Mouse (Mus musculus) forelimb bud, embryonic 11.5 days (tissue): ENCODE results near the gene Hist1h2ab.
"Not testable (repeated sequence)": the region's sequence is repeated elsewhere in the genome, so short reads cannot be mapped to it uniquely, and the experiment has no call there.

ENCODE experiments used
- DNase-seq: peaks from one replicate; pipeline ENCODE4 v3.0.0-alpha.2; 2012; ENCODE audit warnings: low read depth, low spot score

The Hist1h2ab gene

DNA sequence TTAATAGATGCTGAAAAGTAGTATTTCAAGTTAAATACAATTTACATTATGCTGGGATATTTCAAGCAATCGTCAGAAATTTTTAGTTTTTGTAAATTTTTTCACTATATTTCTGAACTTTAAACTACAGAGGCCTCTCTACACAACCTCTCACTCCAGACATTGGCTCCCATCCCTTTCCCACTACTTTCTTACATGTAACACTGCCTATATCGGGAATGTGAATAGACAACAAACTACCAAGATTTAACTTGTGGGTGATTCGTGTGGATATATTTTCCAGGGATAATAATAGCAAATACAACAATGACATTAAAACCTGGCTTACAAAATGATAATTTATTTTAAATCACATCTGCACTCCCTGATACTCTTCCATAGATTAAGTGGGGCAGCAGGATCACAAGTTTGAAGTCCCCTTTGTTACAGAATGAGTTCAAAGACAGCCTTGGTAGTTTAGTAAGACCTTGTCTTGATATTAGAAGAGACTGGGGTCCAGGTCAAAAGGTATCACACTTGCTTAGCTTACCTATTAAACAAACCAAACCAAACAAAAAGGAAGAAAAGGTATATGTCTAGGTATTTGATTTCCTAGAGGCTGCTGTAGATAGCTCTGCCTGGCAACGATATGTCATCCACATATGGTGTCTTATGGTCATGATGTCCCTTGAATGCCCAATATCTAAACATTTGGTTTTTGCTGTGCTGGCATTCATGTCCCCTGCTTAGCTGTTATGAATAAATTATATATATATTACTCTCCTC lies 2.6 kb downstream of the Hist1h2ab start:
- DNase-seq: no peak

DNA sequence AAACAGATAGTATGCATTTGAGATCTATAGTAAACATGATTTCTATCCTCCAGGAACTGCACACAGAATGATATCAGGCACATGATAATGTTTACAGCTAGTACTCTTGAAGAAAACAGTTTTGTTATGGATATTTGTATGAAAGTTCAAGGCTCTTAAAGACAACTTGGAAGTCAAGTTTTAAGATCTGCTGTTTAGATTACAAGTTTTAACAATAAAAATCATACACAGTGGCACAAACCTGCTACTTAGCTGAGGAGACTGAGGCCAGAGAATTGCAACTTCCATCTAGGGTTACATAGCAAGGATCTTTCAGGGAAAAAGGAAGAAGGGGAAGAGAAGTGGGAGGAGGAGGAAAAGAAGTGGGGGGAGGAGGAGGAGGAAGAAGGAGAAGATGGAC lies 4.1 kb downstream of the Hist1h2ab start:
- DNase-seq: no peak

DNA sequence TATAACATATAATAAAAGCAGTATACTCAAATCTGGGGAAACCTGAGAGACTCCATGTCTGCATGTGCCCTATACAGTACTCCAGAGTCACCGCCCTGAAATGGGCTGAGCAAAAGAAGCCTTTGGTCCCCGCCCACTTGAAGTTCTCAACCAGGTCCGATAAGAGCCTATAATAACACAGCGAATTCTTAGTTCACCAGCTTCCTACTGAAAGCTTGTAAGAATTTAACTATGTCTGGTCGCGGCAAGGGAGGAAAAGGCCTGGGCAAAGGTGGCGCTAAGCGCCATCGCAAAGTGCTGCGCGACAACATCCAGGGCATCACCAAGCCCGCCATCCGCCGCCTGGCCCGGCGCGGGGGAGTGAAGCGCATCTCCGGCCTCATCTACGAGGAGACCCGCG lies 5.9 kb downstream of the Hist1h2ab start, which contains the start of gene Hist1h4b:
Gene Hist1h4b (plus strand): TSS at position 224 of the 400 bp plus-strand sequence.
- peak; percentile 96 for DNase-seq

DNA sequence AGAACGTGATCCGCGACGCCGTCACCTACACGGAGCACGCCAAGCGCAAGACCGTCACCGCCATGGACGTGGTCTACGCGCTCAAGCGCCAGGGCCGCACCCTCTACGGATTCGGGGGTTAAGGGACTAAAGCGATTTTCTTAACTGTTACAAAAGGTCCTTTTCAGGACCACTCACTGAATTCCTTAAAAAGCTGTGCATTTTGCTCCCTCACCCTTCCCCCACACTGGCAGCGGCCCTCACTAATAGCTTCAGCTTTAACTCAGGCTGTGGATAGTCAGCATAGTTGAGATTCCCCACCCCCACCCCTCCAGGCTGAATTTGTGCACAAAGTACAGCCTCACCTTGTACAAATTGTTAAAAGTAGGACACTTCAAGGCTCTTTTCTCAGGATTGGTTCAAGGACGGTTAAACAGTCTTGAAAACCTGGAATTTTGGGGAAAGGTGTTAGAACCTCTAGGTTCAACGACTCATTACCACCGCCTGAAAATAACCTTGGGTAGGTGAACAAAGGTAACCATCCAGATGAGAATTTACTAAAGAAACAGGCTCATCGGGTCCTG lies 6.4 kb downstream of the Hist1h2ab start:
- DNase-seq: peak; percentile 73

DNA sequence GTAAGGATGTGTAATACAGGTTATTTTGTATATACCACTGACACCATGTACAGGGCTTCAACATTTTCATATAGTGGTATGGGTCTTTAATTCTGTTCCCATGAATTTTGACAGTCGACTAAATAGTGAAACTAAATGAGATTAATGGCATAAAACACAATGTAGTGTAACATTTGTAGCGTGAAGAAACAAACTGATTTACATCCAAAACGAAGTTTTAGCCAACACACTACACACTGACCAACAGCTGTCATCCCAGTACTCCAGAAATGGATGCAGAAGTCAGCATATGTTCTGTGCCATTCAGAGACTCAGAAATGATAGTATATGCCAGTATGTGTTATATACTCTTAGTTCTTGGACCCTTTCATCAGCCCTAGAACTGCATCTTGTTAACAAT lies 7.0 kb downstream of the Hist1h2ab start:
- no peak for DNase-seq

DNA sequence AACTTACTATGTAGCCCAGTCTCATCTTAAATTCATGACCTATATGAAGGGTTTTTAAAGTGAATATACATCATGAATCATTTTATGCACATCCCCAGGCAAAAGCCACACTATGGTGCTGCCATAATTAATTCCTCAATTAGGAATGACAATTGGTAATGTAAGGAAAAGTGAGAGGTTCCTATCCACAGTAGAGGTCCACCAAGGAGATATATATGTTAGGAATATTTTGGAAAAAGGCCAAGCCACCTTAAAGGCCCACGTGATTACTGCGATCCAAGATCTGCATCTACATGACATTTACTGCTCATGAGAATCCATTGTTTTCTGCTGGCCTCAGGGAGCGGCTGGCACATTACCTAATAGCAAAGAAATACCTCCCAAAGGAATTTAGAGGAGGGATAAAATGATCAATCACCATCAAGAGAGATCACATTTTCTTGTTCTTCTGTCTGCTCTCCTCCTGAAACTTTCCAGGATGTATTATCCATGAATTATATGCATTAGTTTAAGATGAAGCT lies 8.4 kb downstream of the Hist1h2ab start:
- no peak for DNase-seq

DNA sequence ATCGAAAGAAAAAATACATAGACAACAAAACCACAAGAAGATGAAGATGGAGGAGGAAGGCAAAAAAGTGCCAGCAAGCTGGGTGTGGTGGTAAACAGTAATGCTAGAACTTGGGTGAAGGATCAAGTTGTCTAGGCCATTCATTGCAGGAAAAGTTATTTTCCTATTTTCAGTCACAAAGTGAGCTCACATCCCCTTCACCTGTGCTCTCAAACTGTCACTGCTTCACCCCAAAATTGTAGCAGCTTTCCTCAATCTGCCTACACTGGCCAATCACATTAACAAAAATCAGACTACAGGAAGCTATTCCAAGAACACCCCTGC lies 9.0 kb downstream of the Hist1h2ab start:
- DNase-seq: no peak

DNA sequence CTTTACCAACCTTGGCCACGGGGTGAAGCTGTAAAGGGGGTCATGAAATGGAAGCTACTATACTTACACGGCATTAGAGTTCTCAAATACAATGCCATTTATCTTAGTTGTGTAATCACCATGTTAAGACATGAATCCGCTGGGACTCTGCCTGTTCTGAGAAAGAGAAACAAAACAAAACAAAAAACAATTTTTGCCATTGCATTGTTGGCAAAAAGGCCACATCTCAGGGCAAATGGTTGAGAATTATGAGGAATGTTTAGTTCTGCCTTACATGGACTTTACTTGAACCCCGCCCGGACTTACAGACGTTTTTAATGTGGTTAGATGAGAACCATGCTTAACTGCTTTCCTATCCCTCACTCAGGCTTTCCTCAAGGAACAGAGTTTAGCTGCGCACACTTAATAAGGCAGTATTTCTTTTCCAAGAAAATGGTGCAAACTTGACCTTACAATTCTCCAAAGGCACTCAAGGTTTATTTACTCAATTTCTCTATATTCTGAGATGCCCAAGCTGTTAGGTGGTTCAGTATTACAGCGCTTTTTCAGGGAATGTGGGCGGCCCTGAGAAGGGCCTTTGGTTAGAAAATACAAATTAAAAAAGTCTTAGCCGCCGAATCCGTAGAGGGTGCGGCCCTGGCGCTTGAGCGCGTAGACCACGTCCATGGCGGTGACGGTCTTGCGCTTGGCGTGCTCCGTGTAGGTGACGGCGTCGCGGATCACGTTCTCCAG lies 9.5 kb downstream of the Hist1h2ab start:
- peak; percentile 66 for DNase-seq

DNA sequence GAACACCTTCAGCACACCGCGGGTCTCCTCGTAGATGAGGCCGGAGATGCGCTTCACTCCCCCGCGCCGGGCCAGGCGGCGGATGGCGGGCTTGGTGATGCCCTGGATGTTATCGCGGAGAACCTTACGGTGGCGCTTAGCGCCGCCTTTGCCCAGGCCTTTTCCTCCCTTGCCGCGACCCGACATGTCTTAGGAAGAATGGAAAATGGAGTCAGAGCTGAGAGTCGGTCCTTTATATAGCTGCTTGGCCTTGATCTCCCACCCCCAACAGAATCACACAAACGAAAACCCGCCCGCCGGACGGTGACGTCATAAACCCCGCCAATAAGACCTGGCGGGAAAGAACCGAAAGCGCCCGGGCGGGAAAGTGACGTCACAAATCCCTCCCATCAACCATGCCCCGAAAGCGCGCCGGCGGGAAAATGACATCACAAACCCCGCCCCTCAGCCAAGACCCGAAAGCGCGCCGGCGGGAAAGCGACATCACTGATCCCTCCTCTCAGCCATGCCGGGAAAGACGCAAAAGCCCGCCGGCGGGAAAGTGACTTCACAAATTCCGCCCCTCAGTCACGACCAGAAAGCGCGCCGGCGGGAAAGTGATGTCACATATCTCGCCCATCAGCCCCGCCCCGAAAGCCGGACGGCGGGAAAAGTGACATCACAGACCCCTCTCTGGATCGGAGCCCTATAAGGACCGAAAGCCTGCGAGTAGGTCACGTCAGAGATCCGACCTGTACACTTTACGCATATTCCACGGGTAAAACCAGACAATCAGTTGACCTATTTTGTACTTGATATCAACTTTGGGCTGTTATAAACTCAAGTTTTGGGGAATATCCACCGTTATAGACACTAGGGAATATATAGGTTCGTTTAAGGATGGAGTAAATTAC lies 10.3 kb downstream of the Hist1h2ab start, which contains the start of gene Hist1h4a:
Gene Hist1h4a (minus strand): TSS at position 259 of the 893 bp plus-strand sequence.
- DNase-seq: peak; percentile 99

DNA sequence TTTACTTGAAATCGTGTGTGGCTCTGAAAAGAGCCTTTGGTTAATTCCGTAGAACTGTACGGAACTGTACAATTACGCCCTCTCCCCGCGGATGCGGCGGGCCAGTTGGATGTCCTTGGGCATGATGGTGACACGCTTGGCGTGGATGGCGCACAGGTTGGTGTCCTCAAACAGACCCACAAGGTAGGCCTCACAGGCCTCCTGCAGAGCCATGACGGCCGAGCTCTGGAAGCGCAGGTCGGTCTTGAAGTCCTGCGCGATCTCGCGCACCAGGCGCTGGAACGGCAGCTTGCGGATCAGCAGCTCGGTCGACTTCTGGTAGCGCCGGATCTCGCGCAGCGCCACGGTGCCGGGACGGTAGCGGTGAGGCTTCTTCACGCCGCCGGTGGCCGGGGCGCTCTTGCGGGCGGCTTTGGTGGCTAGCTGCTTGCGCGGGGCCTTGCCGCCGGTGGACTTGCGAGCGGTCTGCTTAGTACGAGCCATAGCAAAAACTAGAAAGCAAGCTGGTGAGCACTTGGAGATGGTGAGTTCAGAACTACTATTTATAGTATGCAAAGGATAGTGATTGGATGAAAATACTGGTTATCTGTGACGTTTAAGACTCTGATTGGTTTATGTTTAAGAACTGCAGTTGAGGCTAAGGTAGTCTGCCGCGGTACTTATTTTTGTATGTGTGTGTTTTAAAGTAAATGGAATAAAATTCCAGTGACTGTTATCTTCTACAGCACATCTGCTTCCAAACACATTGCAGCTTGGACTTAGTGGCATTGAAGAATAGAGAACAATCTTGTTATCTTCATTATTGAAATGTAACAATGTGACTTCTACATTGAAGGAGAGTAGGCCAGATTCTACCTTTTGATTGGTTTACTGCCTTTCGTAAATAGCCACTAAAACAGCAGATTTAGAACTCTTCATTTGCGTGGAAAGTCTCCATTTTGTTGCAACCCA lies 11.2 kb downstream of the Hist1h2ab start, which contains the start of gene Hist1h3a:
Gene Hist1h3a (minus strand): TSS at position 516 of the 951 bp plus-strand sequence.
- DNase-seq: peak; percentile 90

DNA sequence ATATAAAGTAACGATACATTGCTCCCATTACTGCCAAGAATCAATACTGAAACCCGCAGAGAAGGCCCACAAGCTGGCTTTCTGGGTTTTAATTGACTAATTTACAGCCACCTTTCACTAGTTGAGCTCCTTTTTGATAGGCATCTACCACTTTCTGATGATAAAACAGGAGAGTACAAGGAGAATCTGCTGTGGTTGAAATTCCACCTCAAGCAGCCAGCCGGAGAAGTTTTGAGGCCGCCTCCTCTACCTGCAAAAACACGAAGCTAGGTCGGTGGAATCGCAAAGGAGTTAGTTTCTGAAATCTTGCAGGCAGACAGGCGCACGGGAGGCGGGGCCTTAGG lies 12.3 kb downstream of the Hist1h2ab start:
- DNase-seq: no peak

DNA sequence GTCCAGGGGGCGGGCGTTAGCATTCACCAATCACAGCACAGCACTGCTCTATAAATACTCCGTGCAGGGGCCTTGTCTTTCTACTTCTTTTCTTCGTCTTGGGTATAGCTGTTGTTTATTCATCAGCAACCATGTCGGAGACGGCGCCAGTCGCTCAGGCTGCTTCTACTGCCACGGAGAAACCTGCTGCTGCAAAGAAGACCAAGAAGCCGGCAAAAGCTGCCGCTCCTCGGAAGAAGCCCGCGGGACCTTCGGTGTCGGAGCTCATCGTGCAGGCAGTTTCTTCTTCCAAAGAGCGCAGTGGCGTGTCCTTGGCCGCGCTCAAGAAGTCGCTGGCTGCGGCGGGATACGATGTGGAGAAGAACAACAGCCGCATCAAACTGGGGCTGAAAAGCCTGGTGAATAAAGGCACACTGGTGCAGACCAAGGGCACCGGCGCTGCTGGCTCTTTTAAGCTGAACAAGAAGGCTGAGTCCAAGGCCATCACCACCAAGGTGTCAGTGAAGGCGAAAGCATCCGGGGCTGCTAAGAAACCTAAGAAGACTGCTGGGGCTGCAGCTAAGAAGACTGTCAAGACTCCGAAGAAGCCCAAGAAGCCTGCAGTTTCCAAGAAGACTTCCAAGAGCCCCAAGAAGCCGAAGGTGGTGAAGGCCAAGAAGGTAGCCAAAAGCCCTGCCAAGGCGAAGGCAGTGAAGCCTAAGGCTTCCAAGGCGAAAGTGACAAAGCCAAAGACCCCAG lies 12.8 kb downstream of the Hist1h2ab start, which contains the start of gene Hist1h1a:
Gene Hist1h1a (plus strand): TSS at position 81 of the 738 bp plus-strand sequence.
- DNase-seq: peak; percentile 94

DNA sequence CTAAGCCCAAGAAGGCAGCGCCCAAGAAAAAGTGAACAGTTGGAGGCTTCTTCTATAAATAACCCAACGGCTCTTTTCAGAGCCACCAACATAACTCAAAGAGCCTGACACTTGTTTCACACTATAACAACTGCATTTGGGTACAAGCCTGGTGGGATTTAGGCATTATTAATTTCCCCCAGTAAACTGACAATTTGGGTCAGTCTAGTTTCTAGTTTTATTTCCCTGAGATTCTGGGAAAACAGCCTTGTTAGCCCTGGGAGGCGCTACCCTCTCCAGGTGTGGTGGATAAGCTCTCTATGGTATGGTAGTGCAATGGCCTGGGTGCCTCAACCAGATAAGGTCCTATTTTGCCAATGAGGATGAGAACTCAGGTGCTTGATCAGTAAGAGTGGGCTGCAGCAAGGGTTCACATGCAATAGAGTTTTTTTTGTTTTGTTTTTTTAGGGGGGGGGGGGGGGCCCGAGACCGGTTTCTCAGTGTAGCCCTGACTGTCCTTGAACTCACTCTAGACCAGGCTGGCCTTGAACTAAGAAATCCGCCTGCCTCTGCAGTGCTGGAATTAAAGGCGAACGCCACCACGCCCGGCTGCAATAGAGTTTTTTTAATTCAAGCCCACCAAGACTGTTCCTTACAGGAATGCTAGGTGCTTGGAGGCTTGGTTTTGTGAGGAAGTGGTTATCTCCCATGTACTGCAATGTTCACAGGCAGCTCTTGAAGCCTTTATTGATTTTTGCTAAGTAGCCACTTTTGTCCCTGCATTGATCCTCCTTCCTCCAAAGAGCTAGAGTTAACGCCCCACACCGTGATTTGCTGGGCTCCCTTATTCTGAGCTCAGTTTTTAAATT lies 13.6 kb downstream of the Hist1h2ab start:
- DNase-seq: no peak

DNA sequence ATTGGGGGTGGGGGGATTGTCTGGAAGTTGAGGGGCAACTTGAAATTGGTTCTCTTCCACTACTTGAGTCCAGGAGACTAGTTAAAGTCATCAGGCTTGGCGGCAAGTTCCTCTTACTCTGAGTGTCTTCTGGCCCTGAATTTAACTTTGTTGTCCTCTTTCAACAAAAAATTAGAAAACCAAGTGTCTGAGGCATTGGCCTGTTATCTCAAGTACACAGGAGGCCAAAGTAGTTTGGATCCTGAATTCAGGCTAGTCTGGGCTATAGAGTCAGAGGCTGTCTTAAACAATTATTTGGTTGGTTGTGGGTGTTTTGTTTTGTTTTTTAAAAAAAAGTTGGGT lies 14.2 kb downstream of the Hist1h2ab start:
- no peak for DNase-seq

DNA sequence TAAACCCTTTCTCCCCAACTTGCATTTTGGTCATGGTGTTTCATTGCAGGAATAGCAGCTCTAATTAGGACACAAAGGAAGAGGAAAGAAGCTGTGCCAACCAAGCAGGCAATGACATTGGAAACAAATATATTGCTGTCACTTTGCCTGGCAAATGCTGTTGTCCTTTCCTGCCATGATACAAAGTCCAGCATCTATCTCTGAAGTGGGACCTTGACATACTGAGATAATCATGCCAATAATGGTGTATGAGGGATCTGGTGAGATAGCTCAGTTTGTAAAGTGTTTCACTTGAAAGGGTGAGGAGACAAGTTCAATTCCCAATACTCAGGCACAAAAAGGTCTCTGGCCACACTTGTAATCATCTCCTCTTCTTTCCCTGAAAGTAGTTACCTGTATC lies 15.8 kb downstream of the Hist1h2ab start:
- no peak for DNase-seq

DNA sequence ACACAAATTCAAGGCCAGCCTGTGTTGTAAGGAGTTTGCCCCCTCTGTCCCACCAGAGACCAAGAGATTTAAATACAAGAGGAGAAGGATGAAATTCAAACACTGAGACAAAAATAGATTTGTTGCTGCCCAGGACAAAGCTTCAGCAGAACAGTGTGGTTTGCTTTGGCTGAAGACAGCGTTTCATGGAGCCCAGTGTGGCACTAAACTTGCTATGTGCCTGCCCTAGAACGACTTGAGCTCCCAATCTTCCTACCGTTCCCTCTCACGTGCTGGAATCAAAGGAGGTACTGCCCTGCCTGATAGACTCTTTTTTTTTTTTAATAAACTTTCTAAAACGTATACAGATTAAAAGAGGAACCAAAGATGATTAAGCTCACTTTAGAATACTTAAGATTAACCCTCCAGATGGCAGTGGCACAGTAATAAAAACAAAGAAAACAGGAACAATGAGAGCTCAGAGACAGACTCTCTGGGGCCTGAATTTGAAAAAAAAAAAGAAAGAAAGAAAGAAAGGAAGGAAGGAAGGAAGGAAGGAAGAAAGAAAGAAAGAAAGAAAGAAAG lies 18.0 kb downstream of the Hist1h2ab start:
- DNase-seq: no peak

DNA sequence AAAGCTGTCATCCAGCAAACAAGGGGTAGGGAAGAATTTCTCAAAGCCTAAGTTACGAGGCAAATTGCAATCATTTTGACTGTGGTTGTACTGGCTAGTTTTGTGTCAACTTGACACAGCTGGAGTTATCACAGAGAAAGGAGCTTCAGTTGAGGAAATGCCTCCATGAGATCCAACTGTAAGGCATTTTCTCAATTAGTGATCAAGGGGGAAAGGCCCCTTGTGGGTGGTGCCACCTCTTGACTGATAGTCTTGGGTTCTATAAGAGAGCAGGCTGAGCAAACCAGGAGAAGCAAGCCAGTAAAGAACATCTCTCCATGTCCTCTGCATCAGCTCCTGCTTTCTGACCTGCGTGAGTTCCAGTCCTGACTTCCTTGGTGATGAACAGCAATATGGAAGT lies 18.7 kb downstream of the Hist1h2ab start, which contains the start of gene Trim38:
Gene Trim38 (plus strand): TSS at position 301 of the 400 bp plus-strand sequence.
- not testable (repeated sequence) for DNase-seq
